Mouse (Mus musculus) heart, adult 18-20 months (tissue): ENCODE measurements around the gene Ywhah. TPM values are rescaled to one million over a fixed set of nuclear protein-coding genes. Genes with fewer than 3 reads are reported as not detected.
A peak's percentile ranks its signal among the peaks of the same experiment; 100 is the strongest.

Experiments
- DNase-seq, 2 experiments: peaks; one replicate each; pipeline ENCODE4 v3.0.0; 2021 to 2022; ENCODE audit warnings: mixed read lengths in 1 of 2
- long read RNA-seq, 2 experiments: library from polyadenylated mRNA; stranded (forward); transcript quantifications; one replicate each; pipeline ENCODE4 v2.0.0; 2021
- total RNA-seq, 2 experiments: library from RNA; stranded (reverse); gene quantifications; 2 replicates each; pipeline ENCODE4 v1.2.3; 2021

Ywhah gene
- 10 to 100 TPM; 90.3 TPM for total RNA-seq
- long read RNA-seq, experiment 1, transcript Ywhah-201 (2 exons, 1,764 nt) = major isoform, 116 of 117 reads
- long read RNA-seq, experiment 1, partial matches to known transcripts = 0 of 117 reads
- long read RNA-seq, experiment 1, other reads (novel, unspliced or antisense) = 1 of 117 reads
- long read RNA-seq, experiment 2, transcript Ywhah-201 (2 exons, 1,764 nt) = major isoform, 62 of 63 reads
- long read RNA-seq, experiment 2, partial matches to known transcripts = 0 of 63 reads
- long read RNA-seq, experiment 2, other reads (novel, unspliced or antisense) = 1 of 63 reads

DNA sequence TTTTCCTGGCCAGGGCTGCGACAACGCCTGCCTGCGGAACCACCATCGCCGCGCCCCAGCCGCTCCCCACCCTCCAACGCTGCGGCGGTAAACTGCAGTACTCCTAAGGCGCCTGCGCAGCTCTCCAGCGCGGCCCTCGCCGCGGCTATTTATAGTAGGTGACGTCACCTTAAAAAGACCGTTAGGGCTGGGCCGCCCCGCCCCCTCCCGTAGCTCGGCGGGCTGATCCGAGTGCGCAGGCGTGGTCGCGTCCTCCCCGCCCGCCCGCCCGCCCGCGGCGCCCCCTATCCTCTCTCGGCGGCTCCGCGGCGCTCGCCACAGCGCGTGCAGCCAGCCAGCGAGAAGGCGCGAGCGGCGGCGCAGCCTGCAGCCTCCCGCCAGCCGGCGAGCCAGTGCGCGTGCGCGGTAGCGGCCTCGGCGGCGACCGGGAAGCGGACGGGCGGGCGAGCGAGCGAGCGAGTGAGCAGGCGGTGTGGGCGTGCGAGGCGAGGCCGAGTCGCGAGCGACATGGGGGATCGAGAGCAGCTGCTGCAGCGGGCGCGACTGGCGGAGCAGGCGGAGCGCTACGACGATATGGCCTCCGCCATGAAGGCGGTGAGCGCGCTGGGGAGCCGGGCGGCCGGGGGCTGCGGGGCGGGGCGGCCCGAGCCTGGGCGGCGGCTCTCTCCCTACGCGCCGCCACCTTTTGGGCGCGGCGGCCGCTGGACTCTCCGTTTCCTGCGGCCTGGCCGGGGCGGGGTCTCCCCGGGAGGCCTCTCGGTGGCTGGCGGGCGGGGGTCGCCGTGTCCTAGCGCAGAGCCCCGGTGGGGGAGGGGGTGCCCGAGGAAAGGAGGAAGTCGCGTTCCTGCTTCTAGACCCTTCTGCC, at the start of gene Ywhah:
Gene Ywhah, plus strand, starts transcription at position 256 of the 865 bp plus-strand sequence.
- DNase-seq = peak; percentile 97 to 98

DNA sequence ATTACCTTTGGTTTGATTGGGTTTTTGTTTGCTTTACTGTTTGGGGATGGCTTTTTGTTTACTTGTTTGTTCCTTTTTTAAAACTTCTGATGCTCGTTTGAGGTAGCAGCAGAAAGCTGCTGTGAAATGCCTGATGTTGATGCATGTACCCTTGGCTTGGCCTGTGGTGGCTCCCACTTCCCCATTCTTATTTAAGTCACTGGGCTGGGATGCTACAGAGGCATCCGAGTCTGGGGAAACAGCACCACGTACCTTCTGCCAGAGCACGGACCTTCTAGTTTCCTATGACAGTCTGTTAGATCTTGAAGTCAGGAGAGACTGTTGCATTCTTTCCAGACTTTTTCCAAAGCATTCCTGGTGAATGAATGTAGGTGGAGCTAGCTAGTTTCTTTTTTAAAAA, 42.1 kb upstream of the Ywhah start:
- no peak for DNase-seq

DNA sequence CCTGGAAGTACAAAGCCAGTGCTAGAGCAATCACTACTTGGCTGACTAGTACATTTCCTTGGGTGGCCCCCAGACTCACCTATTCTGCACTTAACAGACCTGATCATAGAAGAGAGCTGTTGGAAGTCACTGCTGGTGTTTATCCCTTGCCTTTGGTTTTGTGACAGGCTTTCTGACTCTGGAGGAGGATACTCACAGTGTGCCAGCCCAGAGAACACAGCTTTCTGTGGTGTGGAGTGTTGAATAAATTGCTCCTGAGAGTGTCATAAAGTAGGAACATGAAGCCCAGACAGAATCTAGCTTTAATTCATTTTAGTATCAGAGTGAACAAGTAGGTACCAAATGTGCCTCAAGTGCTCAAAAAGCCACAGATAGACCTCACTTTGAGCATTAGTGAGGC, 41.4 kb upstream of the Ywhah start:
- DNase-seq = no peak

DNA sequence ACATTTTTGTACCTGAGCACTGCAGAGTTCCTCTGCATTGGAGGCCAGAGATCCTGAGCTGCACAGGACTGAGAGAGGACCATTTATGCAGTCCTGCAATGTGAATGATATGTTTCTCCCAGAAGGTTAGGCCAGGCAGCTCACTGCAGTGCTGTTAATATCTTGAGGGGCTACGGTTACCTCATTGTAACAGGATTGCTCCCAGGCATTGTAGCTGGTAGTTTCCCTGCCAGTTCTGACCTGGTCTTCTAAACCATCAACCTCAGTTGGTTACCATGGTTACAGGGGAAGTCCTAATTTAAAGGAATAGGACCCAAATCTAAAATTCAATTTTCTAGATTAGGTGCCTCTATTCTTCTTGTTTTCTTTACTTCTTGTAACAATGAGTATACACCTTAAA, 33.2 kb upstream of the Ywhah start:
- DNase-seq = no peak

DNA sequence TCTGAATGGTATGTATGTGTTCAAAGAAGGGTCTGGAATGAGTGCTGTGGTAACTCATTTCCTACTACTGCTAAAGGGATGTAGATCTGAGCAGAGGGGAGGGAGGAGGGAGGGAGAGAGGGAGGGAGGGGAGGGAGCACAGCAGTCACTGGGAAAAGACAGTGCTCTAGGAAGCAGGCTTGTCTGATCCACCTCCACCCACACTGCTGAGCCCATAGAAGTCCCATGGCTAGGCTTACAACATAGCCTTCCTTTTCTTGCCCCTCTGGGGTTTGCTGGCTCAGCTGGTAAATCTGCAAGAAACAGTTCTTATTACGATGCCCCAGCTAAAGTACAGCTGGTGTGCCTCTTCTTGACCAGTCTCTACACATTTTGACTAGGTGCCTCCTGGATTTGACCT, 30.7 kb upstream of the Ywhah start:
- DNase-seq = no peak

DNA sequence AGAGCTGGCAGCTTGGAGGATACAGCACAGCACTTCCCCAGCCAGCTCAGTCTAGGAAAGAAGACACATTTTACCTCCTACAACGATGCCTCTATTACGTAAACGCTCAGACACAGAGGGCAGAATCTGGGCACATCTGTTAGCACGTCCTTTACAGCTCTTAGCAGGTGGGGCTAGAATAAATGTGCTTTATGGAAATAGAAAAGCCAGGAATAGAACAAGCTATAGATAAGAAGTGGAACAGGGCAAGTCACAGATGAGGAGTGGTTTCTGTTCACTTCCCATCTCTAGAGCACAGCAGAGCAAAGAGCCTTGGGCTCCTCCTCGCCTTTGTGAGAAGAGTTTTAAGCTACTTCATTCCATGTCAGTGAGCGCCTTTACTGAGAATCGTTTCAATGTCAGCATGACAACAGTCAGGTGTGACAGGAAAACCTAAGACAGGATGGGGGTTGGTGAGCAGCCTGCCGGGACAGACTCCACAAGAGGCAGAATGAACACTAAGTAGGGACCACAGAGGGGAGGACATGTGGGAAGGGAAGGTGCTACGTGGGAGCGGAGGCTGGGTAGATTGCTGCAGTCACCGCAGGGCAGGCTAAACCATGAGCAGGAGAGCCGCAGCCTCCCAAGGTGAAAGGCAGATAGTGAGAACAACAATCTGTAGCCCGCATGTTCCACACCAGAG, 28.5 kb upstream of the Ywhah start:
- no peak for DNase-seq

DNA sequence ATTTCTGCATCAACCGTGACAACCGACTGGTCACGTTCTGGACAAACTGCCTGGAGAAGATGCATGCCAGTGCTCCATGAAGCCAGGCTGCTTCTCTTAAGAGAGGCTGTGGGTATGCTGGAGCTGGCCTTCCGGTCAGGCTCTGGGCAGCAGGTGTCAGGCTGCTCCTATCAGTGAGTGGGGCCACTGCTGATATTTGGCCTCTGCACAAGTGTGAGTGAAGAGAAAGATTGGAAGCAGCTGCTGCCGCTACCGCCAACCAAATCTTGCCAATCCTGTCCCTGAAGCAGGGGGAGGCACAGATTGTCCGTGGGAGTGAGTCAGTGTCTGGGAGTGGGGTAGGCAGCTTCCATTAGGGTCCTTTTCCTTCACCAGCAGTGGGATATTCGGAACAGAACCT, 27.5 kb upstream of the Ywhah start:
- DNase-seq = peak; percentile 57 to 71

DNA sequence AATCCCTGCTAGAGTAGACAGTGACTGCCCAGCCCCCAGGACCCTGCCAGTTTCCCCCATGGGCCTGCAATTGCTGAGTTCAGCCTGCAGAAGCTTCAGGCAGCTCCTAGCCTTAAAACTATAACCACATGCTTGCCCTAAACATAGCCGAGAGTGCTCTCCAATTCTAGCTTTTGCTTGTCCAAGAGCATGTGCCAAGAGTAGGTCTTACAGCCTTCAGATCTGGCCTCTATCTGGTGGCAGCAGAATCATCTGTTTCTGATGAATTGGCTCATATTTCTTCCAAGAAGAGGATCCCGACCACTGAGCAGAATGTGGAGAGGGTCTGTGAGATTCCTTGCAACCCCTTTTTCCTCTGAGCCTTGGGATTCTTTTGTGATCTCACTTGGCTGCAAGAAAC, 24.1 kb upstream of the Ywhah start:
- DNase-seq = no peak

DNA sequence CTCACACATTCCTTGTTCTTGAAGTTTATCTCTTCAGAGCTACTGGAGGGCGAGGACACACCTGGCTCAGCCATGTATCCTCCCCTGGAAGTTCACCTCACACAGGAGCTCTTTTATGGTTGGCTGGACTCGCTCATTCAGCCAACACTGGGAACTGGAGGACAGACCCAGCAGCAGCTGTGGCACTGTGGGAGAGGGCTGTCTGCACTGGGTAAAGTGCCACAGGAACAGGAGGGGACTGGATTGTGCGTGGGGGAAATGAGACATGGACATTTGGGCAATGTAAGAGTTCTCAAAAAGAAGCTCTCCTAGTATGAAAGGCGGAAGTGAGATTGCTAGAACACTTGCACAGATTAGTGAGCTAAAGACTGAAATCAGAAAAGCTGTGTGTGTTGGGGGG, 22.9 kb upstream of the Ywhah start:
- DNase-seq = no peak

DNA sequence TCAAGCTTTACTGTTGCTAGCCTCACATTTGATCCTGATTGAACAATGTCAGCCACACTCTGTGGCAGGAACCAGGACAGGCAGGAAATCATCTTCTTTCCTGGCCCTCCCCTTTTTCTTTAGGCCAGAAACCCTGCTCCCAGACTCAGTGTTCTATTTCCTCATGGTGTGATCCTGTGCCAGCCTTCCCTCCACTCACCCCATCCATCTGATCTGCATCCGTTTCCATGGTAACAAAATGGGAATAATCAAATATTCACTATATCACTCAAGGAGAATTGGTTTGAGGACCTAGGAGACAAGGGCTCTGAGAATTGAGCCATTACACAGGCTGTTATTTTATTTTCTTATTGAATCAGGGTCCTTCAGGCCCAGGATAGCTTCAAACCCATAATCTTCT, 22.1 kb upstream of the Ywhah start:
- DNase-seq = no peak

DNA sequence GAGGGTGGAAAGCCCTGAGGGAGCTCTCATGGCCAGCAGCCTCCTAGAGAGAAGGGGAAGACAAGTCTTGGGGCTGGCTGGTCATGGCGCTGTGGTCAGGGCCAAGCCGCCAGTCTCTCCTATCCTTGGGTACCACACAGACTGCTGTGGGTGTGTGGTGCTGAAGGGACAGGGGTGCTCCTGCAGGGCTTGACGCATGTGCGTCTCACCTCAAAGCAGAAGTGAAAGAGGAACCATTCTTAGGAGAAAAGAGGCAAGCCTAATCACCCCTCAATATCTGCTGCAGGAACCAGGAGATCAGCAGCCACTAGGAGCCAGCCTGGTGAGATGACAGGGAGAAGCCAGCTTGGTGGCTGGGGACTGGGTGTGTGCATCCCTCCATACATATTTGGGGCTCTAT, 20.9 kb upstream of the Ywhah start:
- DNase-seq = peak; percentile 32 to 58

DNA sequence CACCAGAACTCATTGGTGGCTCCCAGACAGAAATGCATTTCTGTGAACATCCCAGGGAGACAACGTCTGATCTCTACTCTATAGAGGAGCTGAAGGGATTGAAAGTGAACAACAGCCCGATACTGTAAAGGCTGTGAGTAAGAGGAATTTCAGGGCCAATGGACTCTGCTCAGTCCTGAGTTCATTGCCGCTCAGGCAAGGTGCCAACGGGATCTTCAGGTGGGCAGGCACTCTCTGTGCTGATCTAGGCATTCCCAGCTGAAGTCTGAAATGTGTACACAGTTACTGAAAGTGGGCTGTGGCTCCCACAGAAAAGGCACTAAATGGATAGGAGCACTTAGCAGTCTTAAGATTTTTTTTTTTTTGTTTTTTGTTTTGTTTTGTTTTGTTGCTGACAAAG, 19.8 kb upstream of the Ywhah start:
- DNase-seq = no peak

DNA sequence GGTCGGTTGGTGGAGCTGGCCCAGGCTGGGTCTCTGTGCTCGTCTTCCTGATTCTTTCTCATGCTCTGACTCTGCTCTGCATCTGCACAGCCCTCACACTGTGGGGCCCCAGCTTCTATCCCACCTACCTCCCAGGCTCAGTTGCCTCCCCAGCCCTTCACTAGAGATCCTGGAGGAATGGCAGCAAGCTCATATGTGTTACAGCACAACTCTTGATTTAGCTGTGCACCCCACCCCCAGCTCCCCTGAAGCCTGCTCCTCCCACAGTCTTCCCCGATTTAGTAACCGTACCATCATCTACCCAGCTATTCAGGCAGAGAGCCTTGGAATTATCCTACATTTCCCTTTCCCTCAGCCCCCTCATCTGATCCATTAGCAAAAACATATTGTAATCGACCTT, 17.5 kb upstream of the Ywhah start:
- DNase-seq = no peak

DNA sequence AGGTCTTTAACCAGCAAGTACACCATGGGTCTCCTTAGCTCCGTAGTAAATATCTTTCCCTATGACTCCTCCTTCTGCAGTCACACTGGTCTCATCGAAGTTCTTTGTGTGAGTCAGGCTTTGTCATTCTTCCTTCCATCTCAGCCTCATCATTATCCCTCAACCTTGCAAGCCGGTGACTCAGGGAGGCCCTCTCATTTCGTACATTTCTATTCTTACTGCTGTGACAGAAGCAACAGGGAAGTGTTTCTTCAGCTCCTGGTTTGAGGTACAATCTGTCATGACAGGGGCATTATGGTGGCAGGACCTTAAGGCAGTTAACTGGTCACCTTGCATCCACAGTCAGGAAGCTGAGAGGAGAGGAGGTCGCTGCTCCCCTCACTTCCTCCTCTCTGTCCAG, 15.8 kb upstream of the Ywhah start:
- DNase-seq = no peak

DNA sequence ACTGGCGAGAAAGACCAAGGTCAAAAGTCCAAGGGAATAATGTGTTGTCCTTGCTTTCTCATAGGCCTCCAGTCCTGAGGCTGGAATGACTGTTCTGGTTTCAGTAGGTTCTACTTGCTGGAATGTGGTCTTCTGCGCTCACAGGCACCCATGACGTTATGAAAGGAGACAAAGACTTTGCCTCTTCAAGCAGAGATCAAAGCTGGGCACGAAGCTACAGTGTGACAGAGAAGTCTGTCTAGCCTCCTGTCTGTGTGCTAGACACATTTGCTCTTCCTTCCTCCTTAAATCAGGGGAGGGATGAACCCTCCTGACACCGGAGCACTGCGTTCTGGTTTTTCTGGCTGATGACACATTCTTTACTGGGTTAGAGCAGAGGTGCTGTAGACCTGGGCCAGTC, 15.1 kb upstream of the Ywhah start:
- no peak for DNase-seq

DNA sequence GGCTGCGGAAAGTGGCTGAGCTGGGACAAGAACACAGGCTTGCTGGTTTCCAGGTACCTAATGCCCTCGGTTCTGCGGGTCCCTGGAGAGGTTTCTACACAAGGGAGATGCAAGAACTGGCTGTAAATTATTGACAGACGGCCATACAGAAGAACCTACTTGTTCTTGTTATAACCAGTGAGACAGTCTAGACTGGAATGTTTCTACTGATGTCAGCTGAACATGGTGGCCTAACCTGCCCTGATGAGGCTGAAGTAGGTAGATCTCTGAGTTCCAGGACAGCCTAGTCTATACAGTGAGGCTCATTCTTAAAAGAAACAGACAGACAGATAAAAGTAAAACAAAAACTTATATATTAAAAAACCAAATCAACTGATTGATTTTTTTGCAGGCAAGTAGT, 14.5 kb upstream of the Ywhah start:
- no peak for DNase-seq

DNA sequence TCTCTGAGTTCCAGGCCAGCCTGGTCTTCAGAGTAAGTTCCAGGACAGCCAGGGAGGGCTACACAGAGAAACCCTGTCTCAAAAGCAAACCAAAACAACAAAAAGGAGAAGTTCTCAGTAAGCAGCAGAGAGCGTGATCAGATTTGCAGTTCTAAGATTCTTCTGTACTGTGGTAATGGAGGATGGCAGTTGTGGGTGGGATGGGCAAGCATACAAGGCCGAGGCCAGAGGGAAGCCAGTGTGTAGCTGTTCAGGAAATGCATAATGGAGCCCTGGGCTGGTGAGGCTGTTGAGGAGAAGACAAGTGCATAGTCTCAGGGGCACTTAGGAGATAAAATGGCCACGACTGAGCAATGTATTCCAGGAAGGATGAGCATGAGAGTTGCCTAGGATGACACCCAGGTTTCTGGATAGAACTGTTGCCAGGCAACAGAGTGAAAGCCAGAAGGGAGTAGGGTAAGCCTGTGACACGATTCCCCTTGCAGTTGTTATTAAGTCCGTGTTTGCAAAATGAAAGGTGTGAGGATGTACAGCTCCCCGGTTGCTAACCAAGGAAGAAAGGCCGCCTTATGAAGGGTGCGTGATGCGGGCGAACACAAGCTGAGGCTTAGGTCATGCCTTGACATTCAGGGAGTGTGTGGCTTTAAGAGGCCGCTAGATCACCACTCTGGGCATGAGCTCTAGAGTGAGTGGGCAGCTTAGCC, 13.0 kb upstream of the Ywhah start:
- DNase-seq = no peak

DNA sequence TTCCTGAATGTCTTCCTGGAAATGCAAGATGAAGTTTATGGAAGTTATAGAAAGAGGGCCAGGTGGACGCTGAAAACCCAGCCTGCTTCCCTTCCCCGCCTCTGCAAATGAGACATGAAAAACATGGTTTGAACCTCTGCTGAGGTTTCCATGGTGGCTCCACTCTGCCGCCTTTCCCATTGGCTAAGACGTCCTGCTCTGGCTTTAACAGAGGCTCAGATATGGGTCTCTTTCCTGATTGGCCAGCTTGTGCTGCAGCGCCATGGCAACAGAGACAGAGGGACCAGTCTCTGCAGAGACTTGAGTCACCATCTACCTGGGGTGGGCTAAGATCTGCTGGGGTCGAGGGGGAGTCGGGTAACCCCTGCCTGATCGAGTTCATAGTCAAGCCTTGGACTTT, 11.9 kb upstream of the Ywhah start:
- DNase-seq = no peak

DNA sequence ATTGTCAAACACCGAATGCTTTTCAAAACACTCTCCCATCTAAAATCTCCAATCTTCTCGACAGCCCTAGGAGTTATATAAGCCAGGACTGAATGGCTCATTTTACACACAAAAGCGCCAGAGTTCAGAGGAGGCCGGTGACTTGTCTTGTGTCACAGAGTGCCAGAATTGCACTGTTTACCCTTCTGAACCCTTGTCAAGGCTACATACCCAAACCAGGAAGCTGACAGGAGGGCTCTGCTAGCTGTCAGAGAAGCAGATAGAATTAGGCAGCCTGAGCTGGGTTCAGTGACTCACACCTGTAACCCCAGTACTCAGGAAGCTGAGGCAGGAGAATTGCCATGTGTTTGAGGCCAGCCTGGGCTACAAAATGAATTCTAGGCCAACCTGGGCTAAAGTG, 11.2 kb upstream of the Ywhah start:
- no peak for DNase-seq

DNA sequence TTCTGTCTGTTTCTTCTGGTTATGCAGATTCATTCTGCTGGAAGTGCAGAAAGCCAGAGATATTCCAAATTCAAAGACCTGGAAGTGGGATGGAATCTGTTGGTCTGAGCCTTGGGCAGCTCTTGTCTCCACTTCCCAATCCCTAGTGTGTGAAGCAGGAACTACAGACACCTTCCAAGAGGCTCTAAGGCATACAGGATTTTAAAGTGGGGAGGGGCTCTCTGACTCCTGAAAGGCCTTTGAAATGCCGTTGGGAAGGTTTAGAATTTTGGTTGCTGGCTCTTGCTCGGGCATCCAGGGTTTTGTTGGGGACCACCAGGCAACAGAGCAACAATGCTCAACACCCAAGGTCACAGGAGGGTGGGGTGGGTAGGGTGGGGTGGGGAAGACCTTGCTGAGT, 9.3 kb upstream of the Ywhah start:
- DNase-seq = no peak

DNA sequence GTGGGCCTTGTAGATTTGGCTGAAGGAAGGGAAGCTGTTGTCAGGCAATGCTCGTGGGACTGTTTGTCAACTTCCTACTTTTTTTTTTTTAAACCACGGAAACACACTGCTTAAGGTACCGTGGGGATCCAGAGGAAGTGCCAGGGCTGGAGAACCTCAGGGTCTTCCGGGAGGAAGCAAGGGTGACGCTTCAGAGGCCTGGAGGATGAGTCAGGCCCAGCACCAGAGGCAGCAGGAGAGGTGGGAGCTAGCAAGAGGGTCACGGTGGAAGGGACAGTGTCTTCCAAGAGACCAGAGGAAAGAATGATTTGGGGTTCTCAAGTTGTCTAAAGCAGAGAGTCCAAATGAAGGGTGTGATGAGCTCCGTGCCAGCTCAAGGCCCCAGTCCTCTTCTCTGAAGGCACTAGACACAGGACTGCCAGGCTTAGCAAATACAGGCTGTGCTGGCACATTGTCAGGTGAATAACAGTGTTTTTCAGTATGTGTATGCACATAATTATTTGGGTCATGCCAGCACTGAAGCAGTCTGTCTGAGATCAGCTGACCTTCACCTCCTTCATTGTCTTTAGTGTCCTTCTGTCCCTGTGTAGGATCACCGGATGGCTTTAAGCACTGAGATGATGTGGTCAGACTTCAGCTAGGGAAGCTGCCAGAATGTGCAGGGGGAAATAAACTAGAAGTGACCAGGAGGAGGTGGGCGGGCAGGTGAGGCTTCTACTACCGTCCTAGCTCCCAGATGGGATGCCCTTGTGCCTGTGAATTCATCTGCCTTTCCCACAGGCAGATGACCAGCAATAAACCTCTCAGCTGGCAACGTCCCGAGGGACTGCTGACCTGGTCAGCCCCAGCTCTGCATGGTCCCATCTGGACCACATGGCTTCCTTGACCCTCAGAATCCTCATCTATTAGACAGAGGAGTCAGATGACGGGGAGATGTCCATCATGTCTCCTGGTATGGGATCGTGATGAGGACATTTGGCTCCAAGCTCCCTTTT, 8.5 kb upstream of the Ywhah start:
- DNase-seq = peak; percentile 29 to 54
